Mouse (Mus musculus): Measurements from ENCODE around the gene Pla2g5.

- no peak for TF ChIP-seq POLR2A (IDR thresholded peaks at IDR 0.05; ENCODE audit: borderline replicate concordance, extremely low read depth, insufficient read depth, insufficient read length, poor library complexity, severe bottlenecking)
- TF ChIP-seq CTCF (IDR thresholded peaks at IDR 0.05; ENCODE audit: borderline replicate concordance, extremely low read depth, insufficient read depth, insufficient read length) = no peak
These were observed 14.4 kb upstream of the Pla2g5 start, which contains the start of gene Pla2g2e for GRCm38 (mm10) chr4:138877731-138878130.
